Mouse (Mus musculus): ENCODE measurements around the gene Smco4.

GRCm38 (mm10) chr9:15538979-15539533 is 45.8 kb downstream of the Smco4 start:
- TF ChIP-seq CTCF (IDR thresholded peaks at IDR 0.05; ENCODE audit: low read depth) (no peak), EP300 (IDR thresholded peaks at IDR 0.05; ENCODE audit: low read depth) (no peak)
